Mouse (Mus musculus): ENCODE results near the gene Plpp7.

GRCm38 (mm10) chr2:32088372-32088981, 6.9 kb upstream of the Plpp7 start:
- no peak for TF ChIP-seq FLI1 (IDR thresholded peaks at IDR 0.05; ENCODE audit: low read length)
- no peak for TF ChIP-seq GATA1 (IDR thresholded peaks at IDR 0.05; ENCODE audit: borderline replicate concordance, low read length)

Measured in megakaryocyte, embryonic 14.5 days (primary cell).